Mouse (Mus musculus) urinary bladder, adult 2 months (tissue): ENCODE measurements around the gene Cdon. TPM values are rescaled to one million over a fixed set of nuclear protein-coding genes. Genes with fewer than 3 reads are reported as not detected.

Experiments
- DNase-seq: peaks from one replicate; pipeline ENCODE4 v3.0.0; 2022; ENCODE audit warnings: low spot score
- polyA plus RNA-seq: library from polyadenylated mRNA; depleted of rRNA; stranded (reverse); fragments of >200 nt; gene quantifications from 2 replicates; pipeline ENCODE4 v1.2.3, GENCODE M21; 2012

Cdon gene
- polyA plus RNA-seq, 1 experiment = 14.9 TPM

- no peak for DNase-seq
Measured at GRCm38 (mm10) chr9:35438286-35439061, 17.5 kb downstream of the Cdon start.

- DNase-seq = no peak
Measured at GRCm38 (mm10) chr9:35439062-35439442, 18.1 kb downstream of the Cdon start.

DNA sequence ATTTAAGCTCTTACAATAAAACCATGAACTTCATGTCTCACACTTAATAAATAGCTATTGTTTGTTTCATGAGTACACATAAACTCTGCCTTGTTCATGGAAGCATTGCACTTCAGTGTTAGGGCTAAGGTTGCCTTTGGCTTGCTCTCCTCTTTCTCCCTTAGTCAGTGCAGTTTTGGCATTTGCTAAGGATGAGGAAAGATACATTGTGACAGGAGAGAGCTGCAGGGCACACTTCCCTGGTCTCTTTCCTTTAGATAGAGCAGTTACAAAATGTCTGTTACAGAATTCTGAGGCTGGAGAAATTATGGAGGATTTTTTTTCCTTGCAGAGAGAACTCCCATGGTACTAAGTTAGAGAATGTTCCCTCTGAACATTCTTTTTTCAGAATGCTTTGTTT lies 18.8 kb downstream of the Cdon start:
- no peak for DNase-seq

DNA sequence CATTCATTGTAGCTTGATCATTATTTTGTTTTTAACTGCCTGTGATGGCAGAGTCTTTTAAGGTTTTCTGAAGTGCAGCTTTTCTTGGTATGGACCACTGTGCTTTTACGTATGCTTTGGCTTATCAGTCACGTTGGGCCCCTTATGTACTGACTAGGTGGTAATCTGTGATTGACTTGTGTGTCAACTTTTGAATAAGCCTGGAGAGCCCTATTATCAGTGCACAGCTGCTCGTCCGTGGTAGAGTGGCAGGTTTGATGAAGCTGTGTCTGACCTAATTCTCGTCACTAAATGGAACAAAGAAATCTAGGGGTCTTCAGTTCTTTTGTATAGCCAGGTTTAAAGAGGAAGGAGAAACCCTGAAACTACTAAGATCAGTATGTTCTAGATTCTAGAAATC lies 21.5 kb downstream of the Cdon start:
- no peak for DNase-seq

DNA sequence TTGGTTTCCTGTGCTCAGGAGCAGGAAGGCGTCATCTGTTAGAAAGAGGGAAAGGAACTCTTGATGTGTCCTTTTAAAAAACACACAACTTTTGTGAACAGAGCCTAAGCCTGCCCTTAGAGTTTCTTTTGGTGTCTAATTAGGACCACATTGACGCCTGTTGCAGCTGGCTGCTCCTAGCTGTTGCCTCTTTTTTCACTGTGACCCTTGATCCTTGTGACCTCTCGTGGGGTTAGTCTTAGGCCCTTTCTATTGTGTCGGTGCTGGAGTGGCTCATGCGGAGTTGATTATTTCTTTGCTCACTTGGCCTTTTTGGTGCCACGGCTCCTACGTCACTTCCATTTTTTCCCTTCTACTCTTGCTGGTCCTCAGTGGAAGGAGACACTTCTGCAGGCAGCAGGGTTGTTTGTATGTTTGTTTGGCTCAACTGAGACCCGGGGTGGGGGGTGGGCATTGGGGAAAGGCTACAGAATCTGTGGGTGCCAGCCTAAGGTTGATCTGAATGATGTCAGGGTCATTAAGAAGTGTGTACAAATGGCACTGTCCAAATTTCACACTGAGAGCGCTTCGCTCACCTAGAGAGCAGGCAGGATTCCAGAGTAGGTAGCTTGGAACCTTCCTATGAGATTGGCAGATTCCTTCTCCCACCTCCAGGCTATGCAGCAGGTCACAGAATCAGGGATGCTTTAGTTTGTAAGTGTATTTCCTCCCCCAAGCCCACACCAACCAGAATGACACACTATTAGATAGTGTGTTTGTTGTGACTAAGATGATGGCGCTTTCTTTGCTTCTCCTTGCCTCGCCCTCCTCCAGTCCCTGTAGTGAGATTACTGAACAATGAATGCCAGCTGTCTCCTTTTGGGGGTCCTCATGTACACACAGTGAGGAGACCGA lies 22.9 kb downstream of the Cdon start:
- DNase-seq = no peak

GRCm38 (mm10) chr9:35444512-35444886 lies 23.6 kb downstream of the Cdon start:
- DNase-seq = no peak

DNA sequence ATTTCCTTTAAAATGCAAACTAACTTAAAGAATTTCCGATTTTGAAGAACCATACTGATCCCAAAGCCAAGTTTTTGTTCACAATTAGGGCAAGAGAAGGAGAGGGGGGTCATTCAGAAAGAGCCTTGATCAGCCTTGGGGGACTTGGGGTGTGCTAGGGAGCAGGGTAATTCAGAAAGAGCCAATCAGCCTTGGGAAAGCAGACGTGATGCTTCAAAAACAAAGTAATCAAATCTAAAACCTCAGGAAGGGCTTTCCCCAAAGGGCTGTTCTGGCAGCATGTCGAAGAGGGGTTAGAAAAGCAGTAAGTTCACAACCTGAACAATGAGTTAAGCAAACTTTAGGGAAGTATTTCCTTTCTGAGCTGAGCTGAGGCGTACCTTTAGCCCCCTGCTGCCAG lies 26.0 kb downstream of the Cdon start:
- no peak for DNase-seq

- DNase-seq = no peak
Measured at GRCm38 (mm10) chr9:35453311-35453710, 32.4 kb downstream of the Cdon start.

- DNase-seq = no peak
Measured at GRCm38 (mm10) chr9:35459594-35459993, 38.7 kb downstream of the Cdon start.

- DNase-seq = no peak
Measured at GRCm38 (mm10) chr9:35467264-35467817, 46.4 kb downstream of the Cdon start.

DNA sequence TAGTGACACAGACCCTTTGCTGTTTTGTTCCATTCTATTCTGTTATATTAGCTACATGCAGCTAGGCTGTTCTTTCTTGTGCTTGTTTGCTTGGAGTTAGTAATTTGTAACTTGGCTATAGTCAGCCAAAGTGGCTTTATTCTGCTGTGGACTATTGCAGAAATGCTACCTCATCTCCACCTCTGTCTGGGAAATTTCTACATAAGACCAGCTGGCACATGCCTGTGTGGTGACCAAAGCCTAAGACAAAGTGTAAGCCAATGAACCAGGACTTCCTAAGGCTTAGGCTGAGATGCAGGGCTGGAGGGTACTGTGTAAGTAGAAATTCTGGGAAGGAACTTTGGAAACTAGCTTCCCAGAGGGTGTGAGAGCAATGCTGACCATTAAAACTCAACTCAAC lies 48.0 kb downstream of the Cdon start:
- DNase-seq = no peak

DNA sequence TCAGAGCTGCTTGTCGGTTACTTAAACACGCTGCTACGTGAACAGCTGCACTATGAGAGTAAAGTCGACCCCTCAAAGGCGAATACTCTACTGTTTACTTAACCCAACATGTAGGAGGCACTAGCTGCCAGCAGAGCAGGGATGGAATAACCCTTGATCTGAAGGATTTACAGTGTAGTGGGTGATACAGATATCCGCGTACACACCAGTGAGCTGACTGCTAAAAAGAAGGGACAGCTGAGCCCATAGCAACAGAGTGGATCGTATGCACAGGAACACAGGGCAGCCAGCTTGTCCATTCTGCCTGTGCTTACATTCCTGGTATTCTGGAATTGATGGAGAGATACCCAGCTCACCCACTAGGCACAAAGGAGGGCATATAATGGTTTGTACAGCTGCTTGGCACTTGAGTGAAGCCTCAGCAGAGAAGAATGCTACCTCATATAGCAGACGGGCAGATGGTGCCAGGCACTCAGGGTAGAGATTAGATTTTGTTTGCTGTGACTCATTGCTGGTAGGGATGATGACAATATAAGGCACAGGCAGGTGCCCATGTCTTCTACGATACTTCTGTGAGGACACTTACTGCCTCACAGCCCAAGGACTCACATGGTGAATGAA lies 53.3 kb downstream of the Cdon start:
- no peak for DNase-seq

- DNase-seq = no peak
Measured at GRCm38 (mm10) chr9:35475394-35475793, 54.5 kb downstream of the Cdon start.

GRCm38 (mm10) chr9:35479456-35479855 lies 58.5 kb downstream of the Cdon start:
- DNase-seq = no peak

GRCm38 (mm10) chr9:35482014-35482898 lies 61.3 kb downstream of the Cdon start:
- no peak for DNase-seq

DNA sequence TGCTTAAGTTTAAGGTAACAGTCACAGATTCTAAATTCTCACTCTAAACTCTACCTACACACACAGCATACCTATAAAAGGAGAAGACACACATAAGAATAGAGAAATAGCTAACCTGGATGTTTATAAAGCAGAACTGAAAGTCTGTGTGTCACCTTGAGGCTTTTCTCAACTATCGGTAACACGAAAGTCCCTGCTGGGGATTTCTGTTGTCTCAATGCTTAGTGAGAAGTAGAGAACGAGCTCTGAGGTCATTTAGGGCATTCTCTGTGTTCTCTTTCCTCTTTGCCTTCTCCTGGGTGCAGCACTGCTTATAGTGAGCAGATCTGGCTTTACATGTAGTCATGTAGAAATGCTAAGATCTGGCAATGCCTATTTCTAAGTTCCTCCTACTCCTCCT lies 63.0 kb downstream of the Cdon start:
- no peak for DNase-seq

GRCm38 (mm10) chr9:35486616-35487015 lies 65.7 kb downstream of the Cdon start:
- DNase-seq = no peak

DNA sequence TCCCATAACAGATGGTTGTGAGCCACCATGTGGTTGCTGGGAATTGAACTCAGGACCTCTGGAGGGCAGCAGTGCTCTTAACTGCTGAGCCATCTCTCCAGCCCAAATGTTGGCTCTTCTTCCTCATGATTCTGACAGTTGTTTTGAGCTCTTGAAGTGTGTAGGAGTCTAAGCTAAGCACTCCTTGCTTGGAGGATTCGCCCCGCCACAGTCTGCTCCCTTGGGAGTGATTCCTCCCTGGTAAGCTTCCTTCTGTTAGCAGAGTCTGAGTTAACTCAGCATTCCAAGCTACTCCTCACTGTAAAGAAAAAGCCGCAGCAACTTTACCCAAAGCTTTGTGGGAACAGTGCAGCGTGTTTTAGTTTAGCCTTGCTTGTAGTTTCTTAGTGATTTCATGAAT lies 67.6 kb downstream of the Cdon start:
- DNase-seq = no peak

GRCm38 (mm10) chr9:35491109-35491866 lies 70.4 kb downstream of the Cdon start:
- no peak for DNase-seq

DNA sequence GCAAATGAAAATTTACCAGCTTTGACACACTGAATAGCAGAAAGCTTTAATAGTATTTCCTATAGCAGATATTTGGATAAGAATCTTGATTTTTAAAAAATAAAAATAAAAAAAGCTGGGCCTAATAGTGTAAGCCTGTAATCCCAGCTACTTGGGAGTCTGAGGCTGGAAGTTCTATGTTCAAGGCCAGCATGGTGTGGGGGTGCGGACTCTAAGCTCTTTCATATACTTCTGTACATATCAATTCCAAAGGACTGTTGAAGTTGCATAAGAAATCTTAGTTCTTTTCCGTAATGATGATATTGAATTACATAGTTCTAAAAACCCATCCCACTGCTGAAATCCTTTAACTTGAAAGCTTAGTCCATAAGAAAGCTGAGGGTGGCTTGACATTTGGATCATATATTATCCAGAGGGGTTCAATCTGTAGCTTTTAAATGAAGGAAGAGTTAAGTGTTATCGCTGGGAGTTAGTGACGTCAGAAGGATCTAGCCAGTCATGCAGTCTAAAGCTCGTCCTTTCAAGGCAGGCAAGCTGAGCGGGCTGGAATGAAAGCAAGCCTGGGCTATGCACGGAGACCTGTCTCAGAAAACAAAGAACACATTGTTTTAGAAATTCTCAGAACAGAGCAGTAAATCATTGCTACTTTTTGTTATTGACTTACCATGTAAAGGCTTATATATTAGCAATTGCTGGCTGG lies 72.3 kb downstream of the Cdon start:
- no peak for DNase-seq
